Mouse (Mus musculus) kidney, embryonic 16.5 days (tissue): Measurements from ENCODE around the gene Gsdma3. TPM values are rescaled to one million over a fixed set of nuclear protein-coding genes. Genes with fewer than 3 reads are reported as not detected.

Experiments used
- ATAC-seq: fragments of 200-750 bp; cut with Nextera tagmentation; 2 replicates; pipeline ENCODE4 v1.8.0; 2017; ENCODE audit warnings: moderate TSS enrichment; ENCODE audit not compliant: low FRiP score, low TSS enrichment
- H3K27ac ChIP-seq: fragments of 300-500 bp; sonication (generic); 2 replicates; pipeline ENCODE4 v1.5.1; 2014; ENCODE audit warnings: low read length
- H3K27me3 ChIP-seq: fragments of 300-500 bp; sonication (generic); 2 replicates; pipeline ENCODE4 v1.6.1; 2014; ENCODE audit warnings: low read length, control low read depth, mixed read lengths; ENCODE audit not compliant: insufficient read depth
- H3K36me3 ChIP-seq: fragments of 300-500 bp; sonication (generic); 2 replicates; pipeline ENCODE4 v1.6.1; 2014; ENCODE audit warnings: low read length, control low read depth, mixed read lengths; ENCODE audit not compliant: insufficient read depth
- H3K4me1 ChIP-seq: fragments of 300-500 bp; sonication (generic); 2 replicates; pipeline ENCODE4 v1.6.1; 2014; ENCODE audit warnings: low read length, control low read depth, mixed read lengths; ENCODE audit not compliant: insufficient read depth
- H3K4me2 ChIP-seq: fragments of 300-500 bp; sonication (generic); replicated peaks from 2 replicates; pipeline ENCODE4 v1.6.1; 2014; ENCODE audit warnings: low read depth, low read length
- H3K4me3 ChIP-seq: fragments of 300-500 bp; sonication (generic); 2 replicates; pipeline ENCODE4 v1.5.1; 2014; ENCODE audit warnings: mild to moderate bottlenecking, low read length
- H3K9ac ChIP-seq: fragments of 300-500 bp; sonication (generic); replicated peaks from 2 replicates; pipeline ENCODE4 v1.6.1; 2014; ENCODE audit warnings: low read length
- H3K9me3 ChIP-seq: fragments of 300-500 bp; sonication (generic); 2 replicates; pipeline ENCODE4 v1.6.1; 2016; ENCODE audit warnings: low read length, control low read depth
- WGBS: fragments of 180-500 bp; shearing (Covaris S2); extraction: QIAGEN DNeasy Blood & Tissue Kit; methylation state at CpG from one replicate; pipeline ENCODE4 v1.1.7; 2014; 5-methylcytosine and 5-hydroxymethylcytosine counted together
- polyA plus RNA-seq: library from polyadenylated mRNA; unstranded; fragments of >200 nt; fragmentation: Nextera tagmentation; extraction: Ambion mirVana; gene quantifications from 2 replicates; pipeline ENCODE4 v1.2.1, GENCODE M21; 2015

Gsdma3 gene
- polyA plus RNA-seq = not detected in 2 replicates

GRCm38 (mm10) chr11:98625611-98626410, at the start of gene Gsdma3, which contains the start of gene Gm12355:
Gene Gsdma3, plus strand, starts transcription at chr11:98626360.
Gene Gm12355, minus strand, starts transcription at chr11:98625661.
- Histone ChIP-seq H3K9ac (no peak within 1 kb of the TSS), H3K27ac (no peak within 1 kb of the TSS), H3K27me3 (no peaks in the 10 kb centered on the region), H3K9me3 (peaks cover 6% of the 10 kb centered on the region), H3K4me1 (no peaks in the 10 kb centered on the region), H3K4me2 (no peak within 1 kb of the TSS), H3K36me3 (no peaks in the 10 kb centered on the region), H3K4me3 (no peak within 1 kb of the TSS)
- ATAC-seq = no peak
- 90% methylated on average over 10 of the region's 10 CpGs for WGBS

GRCm38 (mm10) chr11:98577776-98578175, 48.4 kb upstream of the Gsdma3 start:
- Histone ChIP-seq H3K9ac (no peak overlapping the region), H3K27ac (no peak overlapping the region), H3K4me2 (no peak overlapping the region), H3K4me1 (no peaks in the 10 kb centered on the region), H3K4me3 (no peak overlapping the region), H3K36me3 (peaks cover 9% of the 10 kb centered on the region), H3K9me3 (no peaks in the 10 kb centered on the region), H3K27me3 (no peaks in the 10 kb centered on the region)
- 79% methylated on average over 5 of the region's 5 CpGs for WGBS
- ATAC-seq = no peak

DNA sequence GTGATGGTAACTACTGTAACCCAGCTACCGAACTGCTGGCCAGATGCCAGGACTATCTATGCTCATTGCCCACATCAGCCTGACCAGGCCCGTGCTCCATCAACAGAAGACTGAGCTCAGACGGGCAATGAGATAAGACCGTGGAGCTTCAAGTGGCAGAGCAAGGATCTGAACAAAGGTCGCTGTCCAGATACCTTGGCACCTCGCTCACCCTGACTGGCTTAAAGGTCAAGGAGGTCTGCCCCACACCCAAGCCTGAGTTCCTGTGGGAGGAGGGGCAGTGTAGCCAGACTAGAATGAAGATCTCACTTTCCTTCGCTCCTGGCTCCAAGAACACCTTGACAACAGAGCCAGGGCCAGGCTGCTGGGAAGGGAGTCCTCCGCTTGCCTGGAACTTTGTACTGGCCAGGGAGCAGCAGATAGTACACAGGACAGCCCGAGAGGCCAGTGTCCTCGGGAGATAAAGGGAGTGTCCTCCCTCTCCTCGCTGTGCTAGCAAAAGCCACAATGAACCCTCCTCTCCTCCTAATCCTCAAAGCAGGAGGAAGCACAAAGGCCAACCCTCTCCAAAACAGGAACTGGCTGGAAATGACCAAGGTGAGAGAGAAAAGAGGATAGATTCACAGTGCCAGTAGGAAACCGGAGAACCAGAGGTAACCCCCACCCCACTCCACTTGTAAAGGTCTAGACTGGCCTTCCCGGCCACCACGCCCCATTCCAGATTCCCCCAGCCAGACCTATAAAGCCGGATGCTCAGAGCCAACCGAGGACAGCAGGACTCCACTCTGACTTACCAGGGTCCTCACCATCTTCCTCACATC, 45.6 kb upstream of the Gsdma3 start:
- Histone ChIP-seq H3K4me1 (peaks cover 8% of the 10 kb centered on the region), H3K4me3 (no peak overlapping the region), H3K9me3 (no peaks in the 10 kb centered on the region), H3K9ac (no peak overlapping the region), H3K4me2 (no peak overlapping the region), H3K27me3 (no peaks in the 10 kb centered on the region), H3K27ac (no peak overlapping the region), H3K36me3 (peaks cover 20% of the 10 kb centered on the region)
- no peak for ATAC-seq
- WGBS = 77% methylated on average over 16 of the region's 16 CpGs

- Histone ChIP-seq H3K4me2 (no peak overlapping the region), H3K9ac (no peak overlapping the region), H3K9me3 (no peaks in the 10 kb centered on the region), H3K27me3 (no peaks in the 10 kb centered on the region), H3K36me3 (peaks cover 20% of the 10 kb centered on the region), H3K4me3 (no peak overlapping the region), H3K4me1 (peaks cover 17% of the 10 kb centered on the region), H3K27ac (no peak overlapping the region)
- WGBS = 70% methylated on average over 17 of the region's 17 CpGs
- ATAC-seq = no peak
Measured at GRCm38 (mm10) chr11:98581286-98582029, 44.7 kb upstream of the Gsdma3 start.

GRCm38 (mm10) chr11:98582030-98582388, 44.2 kb upstream of the Gsdma3 start:
- Histone ChIP-seq H3K9me3 (no peaks in the 10 kb centered on the region), H3K36me3 (peaks cover 20% of the 10 kb centered on the region), H3K4me1 (peaks cover 18% of the 10 kb centered on the region), H3K4me2 (no peak overlapping the region), H3K4me3 (no peak overlapping the region), H3K27ac (no peak overlapping the region), H3K27me3 (no peaks in the 10 kb centered on the region), H3K9ac (no peak overlapping the region)
- 90% methylated on average over 8 of the region's 8 CpGs for WGBS
- ATAC-seq = no peak

GRCm38 (mm10) chr11:98582551-98583264, 43.5 kb upstream of the Gsdma3 start:
- no peak for ATAC-seq
- H3K4me3 ChIP-seq = no peak overlapping the region
- H3K27ac ChIP-seq = no peak overlapping the region
- H3K36me3 ChIP-seq = peaks cover 20% of the 10 kb centered on the region
- no peak overlapping the region for H3K4me2 ChIP-seq
- H3K27me3 ChIP-seq = no peaks in the 10 kb centered on the region
- H3K9ac ChIP-seq = no peak overlapping the region
- WGBS = 89% methylated on average over 12 of the region's 12 CpGs
- H3K9me3 ChIP-seq = no peaks in the 10 kb centered on the region
- H3K4me1 ChIP-seq = peaks cover 23% of the 10 kb centered on the region

- no peak overlapping the region for H3K27ac ChIP-seq
Measured at GRCm38 (mm10) chr11:98583265-98583552, 43.0 kb upstream of the Gsdma3 start.

DNA sequence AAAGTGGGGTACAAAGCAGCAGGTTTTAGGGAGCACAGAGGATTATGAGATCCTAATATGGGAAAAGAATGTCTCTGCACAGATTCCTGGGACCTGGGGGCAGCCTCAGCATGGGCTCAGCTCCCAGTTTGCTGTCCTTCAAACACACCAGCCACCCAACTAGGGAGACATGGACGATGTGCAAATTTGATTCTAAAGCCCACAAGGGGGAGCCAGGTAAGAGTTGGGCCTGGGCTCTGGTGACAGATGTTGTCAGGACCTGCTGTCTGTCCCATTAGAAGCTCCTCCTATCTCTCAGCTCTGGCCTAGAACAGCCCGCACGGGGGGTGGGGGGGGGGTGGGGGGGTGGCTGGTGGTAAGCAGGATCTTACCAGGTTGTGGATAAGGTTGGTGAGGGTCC, 42.6 kb upstream of the Gsdma3 start:
- H3K4me2 ChIP-seq = no peak overlapping the region
- H3K9ac ChIP-seq = no peak overlapping the region
- peaks cover 20% of the 10 kb centered on the region for H3K36me3 ChIP-seq
- H3K4me3 ChIP-seq = no peak overlapping the region
- H3K27me3 ChIP-seq = no peaks in the 10 kb centered on the region
- no peak for ATAC-seq
- H3K9me3 ChIP-seq = no peaks in the 10 kb centered on the region
- WGBS = 33% methylated on average over 3 of the region's 3 CpGs
- H3K27ac ChIP-seq = no peak overlapping the region
- peaks cover 32% of the 10 kb centered on the region for H3K4me1 ChIP-seq

More at GRCm38 (mm10) chr11:98583265-98583552, 43.0 kb upstream of the Gsdma3 start:
- H3K9me3 ChIP-seq = no peaks in the 10 kb centered on the region
- no peak overlapping the region for H3K4me3 ChIP-seq
- H3K4me2 ChIP-seq = no peak overlapping the region
- peaks cover 20% of the 10 kb centered on the region for H3K36me3 ChIP-seq
- peaks cover 28% of the 10 kb centered on the region for H3K4me1 ChIP-seq
- ATAC-seq = no peak
- WGBS = 91% methylated on average over 3 of the region's 3 CpGs
- no peak overlapping the region for H3K9ac ChIP-seq
- no peaks in the 10 kb centered on the region for H3K27me3 ChIP-seq

DNA sequence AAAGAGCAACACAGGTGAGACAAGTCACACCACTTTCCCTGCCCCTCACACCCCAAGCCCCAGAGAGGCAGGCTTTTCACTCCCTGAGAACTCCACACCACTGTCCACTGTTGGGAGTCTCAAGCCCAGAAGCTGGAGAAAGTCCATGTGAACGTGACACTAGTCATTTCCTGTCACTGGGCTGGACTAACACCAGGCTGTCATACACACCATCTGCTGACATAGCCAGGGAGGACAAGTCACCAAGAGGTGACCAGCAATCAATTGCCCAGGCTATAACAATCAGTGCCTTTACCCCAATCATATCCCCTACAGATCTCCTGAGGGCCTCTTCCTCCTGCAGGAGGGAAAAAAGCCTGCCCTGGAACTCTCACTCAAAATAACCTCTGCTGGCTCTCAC, 42.0 kb upstream of the Gsdma3 start:
- Histone ChIP-seq H3K4me3 (no peak overlapping the region), H3K4me1 (peaks cover 37% of the 10 kb centered on the region), H3K27me3 (no peaks in the 10 kb centered on the region), H3K9ac (no peak overlapping the region), H3K4me2 (no peak overlapping the region), H3K27ac (no peak overlapping the region), H3K9me3 (no peaks in the 10 kb centered on the region), H3K36me3 (peaks cover 20% of the 10 kb centered on the region)
- WGBS = 28% methylated on average over 1 of the region's 1 CpGs
- ATAC-seq = no peak
